Mouse (Mus musculus): Measurements from ENCODE around the gene Kdf1.
A peak's percentile ranks its signal among the peaks of the same experiment; 100 is the strongest.
"Not testable (repeated sequence)": the region's sequence is repeated elsewhere in the genome, so short reads cannot be mapped to it uniquely, and the experiment has no call there.

Gene Kdf1

GRCm38 (mm10) chr4:133496738-133497445 lies 21.9 kb upstream of the Kdf1 start:
- no peak for DNase-seq (ENCODE audit: low spot score)

DNA sequence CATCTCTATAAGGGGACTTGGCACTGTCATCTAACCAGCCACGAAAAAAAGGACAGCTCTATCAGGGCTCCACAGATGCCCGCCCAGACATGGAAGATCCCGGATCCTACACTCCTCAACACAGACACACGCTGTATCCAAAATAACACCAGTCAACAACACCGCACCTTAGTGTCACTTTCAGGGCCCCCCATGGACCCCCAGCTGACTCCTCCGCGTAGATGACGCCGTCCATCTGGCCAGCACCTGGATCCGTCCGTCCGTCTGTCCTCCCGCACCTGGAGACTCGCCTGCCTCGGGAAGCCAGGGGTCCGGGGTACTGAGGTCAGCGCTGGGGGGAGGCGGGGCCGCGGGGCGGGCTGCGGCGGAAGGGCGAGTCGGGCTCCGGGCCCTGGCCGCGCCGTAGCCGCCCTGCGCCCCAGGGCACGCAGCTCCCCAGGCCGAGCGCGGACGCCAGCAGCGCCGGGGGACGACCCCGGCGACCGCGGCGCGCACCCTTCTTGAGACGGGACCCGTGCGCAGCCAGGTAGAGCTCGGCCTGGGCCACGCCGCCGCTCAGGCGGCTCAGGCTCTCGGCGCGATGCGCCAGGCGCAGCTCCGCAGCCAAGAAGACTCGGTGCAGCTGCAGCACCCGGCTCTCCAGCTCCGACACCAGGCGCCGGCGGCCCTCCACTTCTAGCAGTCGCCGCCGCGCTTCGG lies 21.2 kb upstream of the Kdf1 start:
- no peak for DNase-seq (ENCODE audit: low spot score)

DNA sequence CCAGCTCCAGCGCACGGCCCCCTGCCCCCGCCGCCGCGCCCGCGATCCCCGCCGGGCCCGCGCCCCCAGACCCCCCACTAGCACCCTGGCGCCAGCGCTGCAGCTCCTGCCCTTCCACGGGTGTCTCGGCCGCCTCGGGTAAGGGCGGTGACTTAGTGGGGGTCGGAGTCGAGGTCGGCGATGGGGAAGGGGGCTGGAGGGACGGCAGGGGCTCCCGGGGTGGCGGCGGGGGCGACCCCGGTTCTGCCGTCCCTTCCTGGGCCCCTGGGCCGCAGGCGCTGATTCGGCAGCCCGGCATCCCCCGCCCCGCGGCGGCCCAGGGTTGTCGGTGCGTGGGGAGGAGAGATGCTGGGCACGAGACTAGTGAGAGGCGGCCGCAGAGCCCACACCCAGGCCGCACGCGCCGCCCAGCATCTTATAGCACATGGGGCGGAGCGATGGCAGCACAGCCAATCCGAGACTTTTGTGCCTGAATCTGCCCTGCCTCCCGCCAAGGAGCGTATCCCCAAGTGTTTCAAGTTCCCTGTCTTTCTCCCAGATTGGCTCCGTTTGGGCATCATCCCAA lies 20.5 kb upstream of the Kdf1 start, which contains the start of gene Trnp1:
Trnp1 (minus strand) TSS at position 391 of the 565 bp plus-strand sequence.
- peak; percentile 63 for DNase-seq (ENCODE audit: low spot score)

DNA sequence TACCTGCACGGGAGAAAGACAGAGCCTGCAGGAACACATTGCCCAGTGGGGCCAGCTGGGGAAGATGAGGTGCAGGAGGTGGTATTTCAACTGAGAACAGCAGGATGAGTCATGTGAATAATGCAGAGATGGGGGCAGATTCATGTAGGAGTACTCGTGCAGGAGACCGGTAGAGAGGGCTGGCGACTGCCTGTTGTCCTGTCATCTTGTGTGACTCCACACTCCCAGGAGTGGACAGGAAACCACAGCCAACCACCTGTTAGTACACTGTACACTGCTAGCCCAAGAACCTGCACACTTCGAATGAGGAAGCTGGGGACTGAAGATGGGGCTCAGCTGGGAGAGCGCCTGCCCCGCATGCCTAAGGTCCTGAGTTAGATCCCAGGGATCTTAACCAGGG lies 17.2 kb upstream of the Kdf1 start:
- no peak for DNase-seq (ENCODE audit: low spot score)

- no peak for DNase-seq (ENCODE audit: low spot score)
These were observed 14.5 kb upstream of the Kdf1 start for GRCm38 (mm10) chr4:133504300-133504699.

DNA sequence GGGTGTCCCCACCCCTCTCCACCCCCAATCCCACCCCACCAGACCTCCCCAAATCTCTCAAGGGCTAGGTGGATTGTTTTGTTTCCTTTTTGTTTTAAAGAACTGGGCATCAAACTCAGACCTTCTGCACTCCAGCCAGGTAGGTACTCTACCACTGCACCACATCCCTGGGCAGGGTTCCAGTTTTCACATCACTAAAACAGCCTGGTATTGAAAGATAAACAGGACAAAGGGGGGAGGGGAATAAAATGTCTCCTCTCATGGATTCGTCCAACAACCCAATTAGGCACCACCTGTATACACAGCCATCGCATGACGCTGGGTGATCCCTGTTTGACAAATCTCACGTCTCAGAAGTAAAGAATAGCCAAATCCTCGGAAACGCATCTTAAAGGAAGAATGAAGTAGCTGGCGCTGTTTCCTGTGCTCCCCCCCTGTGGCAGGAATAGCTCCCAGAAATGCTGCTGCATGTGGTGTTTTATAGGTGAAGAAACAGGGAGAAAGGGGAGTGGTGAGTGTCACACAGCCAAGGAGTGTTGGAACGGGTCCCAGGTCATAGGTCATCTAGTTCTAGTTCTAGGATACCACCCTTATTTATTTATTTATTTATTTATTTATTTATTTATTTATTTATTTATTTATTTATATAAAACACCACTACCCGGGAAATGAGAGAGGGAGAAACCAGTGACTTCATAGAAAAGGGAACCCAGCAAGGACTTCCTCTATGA lies 13.8 kb upstream of the Kdf1 start:
- DNase-seq (ENCODE audit: low spot score), result no peak

GRCm38 (mm10) chr4:133506573-133506972 lies 12.2 kb upstream of the Kdf1 start:
- DNase-seq (ENCODE audit: low spot score), result no peak

DNA sequence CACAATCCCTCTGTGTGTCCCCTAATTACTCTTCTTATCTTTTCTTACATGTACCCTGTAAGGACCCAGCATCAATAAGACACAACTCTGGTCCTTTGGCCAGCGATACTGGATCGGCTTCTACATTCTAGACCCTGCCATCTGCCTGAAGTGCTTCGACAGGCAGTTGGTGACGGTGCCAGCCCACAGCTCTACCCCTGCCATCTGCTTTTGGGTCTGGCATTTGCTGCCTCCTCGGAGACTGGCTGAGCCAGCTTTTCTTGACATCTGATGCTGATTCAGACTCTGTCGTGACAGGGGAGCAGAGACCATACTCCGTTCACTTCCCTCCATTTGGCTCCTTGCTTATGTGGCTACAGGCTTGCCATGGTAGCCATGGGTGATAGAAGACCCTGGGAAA lies 9.8 kb upstream of the Kdf1 start:
- no peak for DNase-seq (ENCODE audit: low spot score)

DNA sequence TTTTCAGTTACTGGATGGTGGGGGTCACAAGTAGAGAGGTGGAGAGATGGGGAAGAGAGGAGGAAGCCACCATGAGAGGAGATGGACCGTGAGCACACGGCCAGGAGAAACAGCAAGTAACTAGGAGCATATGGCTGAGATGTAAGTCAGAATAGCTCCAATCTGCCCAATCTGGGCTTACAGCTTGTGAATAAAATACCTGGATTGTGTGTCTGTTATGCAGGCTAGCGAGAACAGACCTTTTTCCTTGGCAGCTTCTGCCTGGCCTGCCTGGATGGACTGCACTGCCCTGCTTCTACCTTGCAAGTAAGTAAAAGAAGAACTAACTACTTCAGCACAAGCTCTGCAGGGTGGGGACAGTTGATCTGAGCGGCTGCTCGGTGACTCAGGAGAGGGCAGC lies 7.7 kb upstream of the Kdf1 start:
- DNase-seq (ENCODE audit: low spot score), result no peak

- DNase-seq (ENCODE audit: low spot score), result not testable (repeated sequence)
These were observed 6.3 kb upstream of the Kdf1 start for GRCm38 (mm10) chr4:133512511-133512910.

DNA sequence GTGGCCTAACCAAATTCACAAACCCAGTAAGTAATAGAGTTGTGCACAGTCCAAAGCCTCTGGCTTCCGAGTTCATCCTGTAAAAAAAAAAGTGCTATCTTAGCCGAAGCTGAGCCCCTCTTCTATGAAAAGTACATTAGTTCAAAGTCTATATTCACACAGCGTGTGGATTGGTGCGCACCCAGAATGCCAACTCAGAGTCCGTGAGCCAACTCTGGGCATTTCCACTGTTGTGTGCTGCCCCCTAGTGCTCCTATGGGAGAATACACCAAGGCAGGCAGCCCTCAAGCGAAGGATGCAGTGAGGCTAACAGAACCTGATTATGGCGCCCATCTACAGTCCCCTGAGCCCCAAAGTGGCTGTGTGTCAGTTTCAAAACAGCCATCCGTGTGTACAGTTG lies 5.8 kb upstream of the Kdf1 start:
- DNase-seq (ENCODE audit: low spot score), result peak; percentile 77

DNA sequence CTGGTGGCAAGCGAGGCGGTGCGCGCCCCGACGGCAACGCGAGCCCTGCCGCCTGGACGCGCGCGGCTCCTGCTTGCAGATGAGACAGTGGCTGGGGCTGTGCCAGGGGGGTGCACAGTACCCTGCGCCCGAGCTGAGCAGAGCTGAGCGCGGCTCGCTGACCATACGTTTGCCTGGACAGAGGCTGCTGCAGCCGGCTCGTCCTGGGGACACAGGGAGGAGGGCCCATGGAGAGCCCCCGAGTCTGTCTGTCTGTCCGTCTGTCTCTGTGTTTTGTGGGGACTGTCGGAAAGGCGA lies 554 bp downstream of the Kdf1 start:
- DNase-seq (ENCODE audit: low spot score), result no peak

DNA sequence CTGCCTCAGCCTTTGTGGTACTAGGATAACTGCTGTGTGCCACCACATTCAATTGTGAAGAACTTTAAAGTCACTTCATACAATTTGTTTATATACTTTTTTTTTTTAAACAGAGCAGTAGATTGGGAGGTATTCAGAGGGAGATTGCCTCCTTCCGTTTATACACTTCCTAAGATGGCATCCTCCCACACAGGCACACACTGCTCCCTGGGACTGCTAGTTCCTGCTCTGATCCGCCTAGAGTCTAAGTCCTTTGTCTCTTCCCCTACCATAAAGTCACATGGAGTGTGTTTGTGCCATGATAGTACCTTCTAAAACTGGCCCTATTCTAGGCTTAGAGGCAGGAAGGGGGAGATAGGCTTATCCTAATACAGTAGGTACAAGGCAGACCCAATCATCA lies 2.7 kb downstream of the Kdf1 start:
- no peak for DNase-seq (ENCODE audit: low spot score)

DNA sequence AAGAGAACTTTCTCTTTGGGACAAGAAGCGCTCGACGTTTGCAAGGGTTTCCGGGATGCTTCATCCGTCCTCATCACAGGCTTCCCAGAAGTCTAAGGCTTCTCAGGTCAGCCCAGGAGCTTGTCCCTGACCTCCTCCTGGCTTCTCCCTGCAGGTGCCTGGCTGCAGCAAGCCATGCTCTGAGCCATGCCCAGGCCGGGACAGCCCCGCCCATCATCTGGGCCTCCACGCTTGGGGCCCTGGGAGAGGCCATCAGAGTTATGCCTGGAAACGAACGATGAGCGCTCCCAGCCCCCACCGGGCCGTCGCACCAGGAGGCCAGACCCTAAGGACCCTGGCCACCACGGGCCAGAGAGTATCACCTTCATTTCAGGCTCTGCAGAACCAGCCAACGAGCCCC lies 9.0 kb downstream of the Kdf1 start:
- no peak for DNase-seq (ENCODE audit: low spot score)

- no peak for DNase-seq (ENCODE audit: low spot score)
These were observed 14.0 kb downstream of the Kdf1 start for GRCm38 (mm10) chr4:133532777-133533176.

DNA sequence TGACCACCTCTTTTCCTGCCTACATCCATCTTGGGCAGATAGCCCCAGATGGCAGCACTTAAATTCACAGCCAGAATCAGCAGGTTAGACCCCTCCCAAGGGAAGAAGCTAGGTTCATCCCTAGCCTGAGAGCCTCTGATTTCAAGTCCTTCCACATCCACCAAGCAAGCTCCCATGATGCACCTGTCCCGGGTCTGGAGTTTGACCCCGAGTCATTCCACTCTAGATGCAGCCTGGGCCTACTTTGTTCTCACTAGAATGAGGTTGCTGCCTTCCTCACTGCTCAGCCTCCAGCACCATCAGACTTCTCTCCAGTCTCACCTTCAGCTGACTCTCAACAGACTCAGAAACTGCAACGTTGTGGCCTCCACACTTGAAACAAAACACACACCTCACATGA lies 17.3 kb downstream of the Kdf1 start:
- DNase-seq (ENCODE audit: low spot score), result no peak

DNA sequence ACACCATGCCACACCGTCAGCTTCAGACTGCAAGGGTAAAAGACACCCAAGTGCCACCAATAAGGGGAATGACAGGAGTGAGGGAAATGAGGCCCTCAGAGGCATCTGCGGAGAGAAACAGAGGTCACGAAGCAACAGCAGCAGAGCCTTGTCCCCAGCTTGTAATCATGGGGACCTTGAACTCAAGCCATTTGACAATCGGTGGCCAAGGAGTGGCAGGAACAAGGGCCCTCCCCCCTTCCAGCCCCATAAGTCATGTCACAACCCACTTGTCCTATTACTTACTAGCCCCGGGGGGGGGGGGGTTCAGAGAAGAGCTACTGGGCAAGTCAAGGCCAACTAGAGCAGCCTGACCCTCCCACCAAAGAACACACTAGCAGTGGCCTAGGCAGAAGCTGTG lies 17.9 kb downstream of the Kdf1 start:
- no peak for DNase-seq (ENCODE audit: low spot score)

GRCm38 (mm10) chr4:133545272-133546231 lies 26.8 kb downstream of the Kdf1 start, which contains the start of gene Nudc:
Gene Nudc, minus strand, starts transcription at chr4:133545996.
- peak; percentile 98 for DNase-seq (ENCODE audit: low spot score)

DNA sequence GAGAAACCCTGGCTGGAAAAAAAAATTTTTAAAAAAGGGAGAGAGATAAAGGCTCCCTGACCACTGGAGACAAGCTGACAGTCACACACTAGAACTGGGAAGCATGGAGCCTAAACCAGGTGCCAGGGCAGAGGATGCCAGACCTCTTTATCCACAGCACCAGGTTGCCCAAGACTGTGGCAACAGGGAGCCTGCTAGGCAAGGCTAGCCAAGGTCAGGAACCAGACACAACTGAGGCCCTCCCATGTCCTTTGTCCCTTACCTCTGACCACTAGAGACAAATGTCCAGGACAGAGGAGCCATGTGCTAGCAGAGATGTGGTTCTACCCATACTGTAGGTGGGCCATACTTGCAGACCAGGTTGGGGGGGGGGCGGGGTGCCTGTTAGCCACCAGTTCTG lies 33.3 kb downstream of the Kdf1 start:
- DNase-seq (ENCODE audit: low spot score), result no peak

DNA sequence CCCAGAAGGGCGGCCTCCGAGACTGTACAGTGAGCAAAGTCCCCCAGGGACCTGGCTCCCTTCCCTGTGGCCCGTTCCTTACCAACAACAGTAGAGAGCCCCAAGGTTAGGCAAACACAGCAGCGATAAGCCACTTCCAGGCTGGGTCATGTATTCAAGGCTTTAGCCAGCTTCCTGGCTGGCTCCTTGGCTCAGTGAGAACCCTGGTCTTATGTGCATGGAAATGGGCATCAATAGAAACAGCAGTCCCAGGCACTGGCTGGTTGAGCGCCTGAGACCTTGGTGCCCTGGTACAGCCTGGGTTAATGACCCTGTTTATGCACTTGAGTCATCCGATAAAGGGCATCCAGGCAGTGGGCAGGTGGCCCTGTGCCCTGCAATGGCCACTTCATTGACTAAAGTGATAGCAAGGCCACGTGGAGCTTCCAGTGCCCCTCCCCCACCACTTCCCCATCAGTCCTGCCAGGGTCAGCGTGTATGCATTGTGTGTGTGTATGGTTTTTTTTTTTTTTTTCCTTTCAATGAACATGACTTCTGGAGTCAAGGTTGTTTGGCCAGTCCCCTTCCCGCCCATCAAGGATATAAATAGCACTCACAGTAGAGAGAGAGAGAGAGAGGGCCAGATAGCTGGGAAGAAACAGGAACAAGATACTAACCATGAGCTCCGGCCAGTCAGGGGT lies 34.1 kb downstream of the Kdf1 start, which contains the start of gene Nr0b2:
Nr0b2 (plus strand) TSS at position 609 of the 680 bp plus-strand sequence.
- no peak for DNase-seq (ENCODE audit: low spot score)
